Mouse (Mus musculus) intestine, embryonic 16.5 days (tissue): ENCODE results near the gene Acoxl. TPM values are rescaled to one million over a fixed set of nuclear protein-coding genes. Genes with fewer than 3 reads are reported as not detected.
"Not testable (repeated sequence)": the region's sequence is repeated elsewhere in the genome, so short reads cannot be mapped to it uniquely, and the experiment has no call there.

ENCODE experiments used
- ATAC-seq: fragments of 200-750 bp; cut with Nextera tagmentation; 2 replicates; pipeline ENCODE4 v1.8.0; 2017; ENCODE audit warnings: moderate TSS enrichment, moderate library complexity
- H3K27ac ChIP-seq: fragments of 300-500 bp; sonication (generic); 2 replicates; pipeline ENCODE4 v1.5.1; 2014; ENCODE audit warnings: mild to moderate bottlenecking, low read length
- H3K27me3 ChIP-seq: fragments of 300-500 bp; sonication (generic); replicated peaks from 2 replicates; pipeline ENCODE4 v1.6.1; 2014; ENCODE audit warnings: low read length, control low read depth, mixed read lengths; ENCODE audit not compliant: control insufficient read depth, insufficient read depth
- H3K36me3 ChIP-seq: fragments of 300-500 bp; sonication (generic); 2 replicates; pipeline ENCODE4 v1.6.1; 2014; ENCODE audit warnings: low read length, control low read depth; ENCODE audit not compliant: control insufficient read depth, insufficient read depth
- H3K4me1 ChIP-seq: fragments of 300-500 bp; sonication (generic); 2 replicates; pipeline ENCODE4 v1.6.1; 2014; ENCODE audit warnings: low read length, control low read depth, mixed read lengths; ENCODE audit not compliant: control insufficient read depth, insufficient read depth
- H3K4me2 ChIP-seq: fragments of 300-500 bp; sonication (generic); 2 replicates; pipeline ENCODE4 v1.6.1; 2014; ENCODE audit warnings: low read depth, low read length, control low read depth
- H3K4me3 ChIP-seq: fragments of 300-500 bp; sonication (generic); 2 replicates; pipeline ENCODE4 v1.5.1; 2014; ENCODE audit warnings: mild to moderate bottlenecking, low read length
- H3K9ac ChIP-seq: fragments of 300-500 bp; sonication (generic); 2 replicates; pipeline ENCODE4 v1.6.1; 2014; ENCODE audit warnings: low read depth, low read length
- H3K9me3 ChIP-seq: fragments of 300-500 bp; sonication (generic); 2 replicates; pipeline ENCODE4 v1.6.1; 2016; ENCODE audit warnings: low read length, control low read depth; ENCODE audit not compliant: control insufficient read depth
- WGBS: fragments of 180-500 bp; shearing (Covaris S2); extraction: QIAGEN DNeasy Blood & Tissue Kit; methylation state at CpG from one replicate; pipeline ENCODE4 v1.1.7; 2014; 5-methylcytosine and 5-hydroxymethylcytosine counted together
- polyA plus RNA-seq: library from polyadenylated mRNA; unstranded; fragments of >200 nt; fragmentation: Nextera tagmentation; extraction: Ambion mirVana; gene quantifications from 2 replicates; pipeline ENCODE4 v1.2.1, GENCODE M21; 2015

The Acoxl gene
- polyA plus RNA-seq, 1 experiment from 2014 or later, result 0.10 TPM

- Histone ChIP-seq H3K36me3 (no peaks in the 10 kb centered on the region), H3K4me2 (no peak overlapping the region), H3K9ac (no peak overlapping the region), H3K9me3 (no peaks in the 10 kb centered on the region), H3K27me3 (no peaks in the 10 kb centered on the region), H3K4me3 (no peak overlapping the region), H3K4me1 (0 out of 2 replicates have a peak, but pooled peaks cover 5% of the 10 kb centered on the region), H3K27ac (no peak overlapping the region)
- peak; percentile 71 for ATAC-seq
- 12% methylated on average over 1 of the region's 1 CpGs for WGBS
Observed at GRCm38 (mm10) chr2:128095270-128095669, 256.6 kb downstream of the Acoxl start.

- no peak for ATAC-seq
- Histone ChIP-seq H3K4me2 (no peak overlapping the region), H3K4me1 (0 out of 2 replicates have a peak, but pooled peaks cover 5% of the 10 kb centered on the region), H3K9me3 (no peaks in the 10 kb centered on the region), H3K27ac (no peak overlapping the region), H3K9ac (no peak overlapping the region), H3K4me3 (no peak overlapping the region), H3K36me3 (no peaks in the 10 kb centered on the region), H3K27me3 (no peaks in the 10 kb centered on the region)
- WGBS, result 90% methylated on average over 1 of the region's 1 CpGs
Observed at GRCm38 (mm10) chr2:128096070-128096469, 257.4 kb downstream of the Acoxl start.

GRCm38 (mm10) chr2:128098118-128098517, 259.4 kb downstream of the Acoxl start:
- H3K27me3 ChIP-seq, H3K27ac ChIP-seq, H3K4me2 ChIP-seq, H3K4me1 ChIP-seq, H3K4me3 ChIP-seq, H3K36me3 ChIP-seq, H3K9me3 ChIP-seq, ATAC-seq, H3K9ac ChIP-seq: not testable (repeated sequence)
- 74% methylated on average over 5 of the region's 5 CpGs for WGBS

- no peak overlapping the region for H3K9ac ChIP-seq
- H3K9me3 ChIP-seq, result no peaks in the 10 kb centered on the region
- H3K27ac ChIP-seq, result no peak overlapping the region
- no peaks in the 10 kb centered on the region for H3K27me3 ChIP-seq
- no peak for ATAC-seq
- H3K4me1 ChIP-seq, result no peaks in the 10 kb centered on the region
- no peaks in the 10 kb centered on the region for H3K36me3 ChIP-seq
- WGBS, result 88% methylated on average over 9 of the region's 9 CpGs
- H3K4me3 ChIP-seq, result no peak overlapping the region
- no peak overlapping the region for H3K4me2 ChIP-seq
Observed at GRCm38 (mm10) chr2:128102086-128102485, 263.4 kb downstream of the Acoxl start.

GRCm38 (mm10) chr2:128104815-128105214, 266.1 kb downstream of the Acoxl start:
- H3K36me3 ChIP-seq, result no peaks in the 10 kb centered on the region
- no peak for ATAC-seq
- 70% methylated on average over 5 of the region's 5 CpGs for WGBS
- H3K27me3 ChIP-seq, result no peaks in the 10 kb centered on the region
- no peaks in the 10 kb centered on the region for H3K9me3 ChIP-seq
- no peaks in the 10 kb centered on the region for H3K4me1 ChIP-seq
- H3K27ac ChIP-seq, result no peak overlapping the region
- H3K9ac ChIP-seq, result no peak overlapping the region
- no peak overlapping the region for H3K4me2 ChIP-seq
- H3K4me3 ChIP-seq, result no peak overlapping the region

GRCm38 (mm10) chr2:128105651-128106050, 267.0 kb downstream of the Acoxl start:
- Histone ChIP-seq H3K4me3 (no peak overlapping the region), H3K4me1 (no peaks in the 10 kb centered on the region), H3K9ac (no peak overlapping the region), H3K27me3 (no peaks in the 10 kb centered on the region), H3K36me3 (no peaks in the 10 kb centered on the region), H3K27ac (no peak overlapping the region), H3K9me3 (no peaks in the 10 kb centered on the region), H3K4me2 (no peak overlapping the region)
- 77% methylated on average over 11 of the region's 11 CpGs for WGBS
- no peak for ATAC-seq

GRCm38 (mm10) chr2:128111537-128111936, 272.9 kb downstream of the Acoxl start:
- WGBS, result 72% methylated on average over 9 of the region's 9 CpGs
- Histone ChIP-seq H3K9me3 (no peaks in the 10 kb centered on the region), H3K4me1 (no peaks in the 10 kb centered on the region), H3K27me3 (no peaks in the 10 kb centered on the region), H3K9ac (no peak overlapping the region), H3K4me2 (no peak overlapping the region), H3K36me3 (no peaks in the 10 kb centered on the region), H3K4me3 (no peak overlapping the region), H3K27ac (no peak overlapping the region)
- ATAC-seq, result no peak

- H3K9me3 ChIP-seq, result no peaks in the 10 kb centered on the region
- no peak overlapping the region for H3K9ac ChIP-seq
- H3K27ac ChIP-seq, result no peak overlapping the region
- ATAC-seq, result no peak
- 80% methylated on average over 3 of the region's 3 CpGs for WGBS
- H3K36me3 ChIP-seq, result no peaks in the 10 kb centered on the region
- no peaks in the 10 kb centered on the region for H3K4me1 ChIP-seq
- H3K4me3 ChIP-seq, result no peak overlapping the region
- no peak overlapping the region for H3K4me2 ChIP-seq
- H3K27me3 ChIP-seq, result no peaks in the 10 kb centered on the region
Observed at GRCm38 (mm10) chr2:128114621-128115020, 275.9 kb downstream of the Acoxl start.

GRCm38 (mm10) chr2:128115579-128115978, 276.9 kb downstream of the Acoxl start:
- Histone ChIP-seq H3K27ac (no peak overlapping the region), H3K27me3 (no peaks in the 10 kb centered on the region), H3K4me1 (no peaks in the 10 kb centered on the region), H3K4me2 (no peak overlapping the region), H3K4me3 (no peak overlapping the region), H3K9ac (no peak overlapping the region), H3K9me3 (no peaks in the 10 kb centered on the region), H3K36me3 (no peaks in the 10 kb centered on the region)
- 51% methylated on average over 4 of the region's 4 CpGs for WGBS
- ATAC-seq, result no peak

- no peak overlapping the region for H3K4me2 ChIP-seq
- H3K27me3 ChIP-seq, result 0 out of 2 replicates have a peak, but pooled peaks cover 2% of the 10 kb centered on the region
- H3K36me3 ChIP-seq, result no peaks in the 10 kb centered on the region
- no peak overlapping the region for H3K9ac ChIP-seq
- no peak overlapping the region for H3K4me3 ChIP-seq
- no peak for ATAC-seq
- no peaks in the 10 kb centered on the region for H3K9me3 ChIP-seq
- WGBS, result 83% methylated on average over 7 of the region's 7 CpGs
- no peak overlapping the region for H3K27ac ChIP-seq
- H3K4me1 ChIP-seq, result peaks cover 1% of the 10 kb centered on the region; the same call in 1 of the 2 replicates
Observed at GRCm38 (mm10) chr2:128117605-128118004, 278.9 kb downstream of the Acoxl start.
